Mouse (Mus musculus): ENCODE results near the gene Keap1.
"Not testable (repeated sequence)": the region's sequence is repeated elsewhere in the genome, so short reads cannot be mapped to it uniquely, and the experiment has no call there.

Keap1 gene

GRCm38 (mm10) chr9:21264272-21264999 lies 25.3 kb upstream of the Keap1 start:
- DNase-seq (ENCODE audit: low spot score in 2 of 2): peak; percentile 50 to 57

- no peak for DNase-seq (ENCODE audit: low spot score in 2 of 2)
Observed at GRCm38 (mm10) chr9:21261831-21262230, 22.7 kb upstream of the Keap1 start.

- DNase-seq (ENCODE audit: low spot score in 2 of 2): no peak
Observed at GRCm38 (mm10) chr9:21260491-21261040, 21.4 kb upstream of the Keap1 start.

GRCm38 (mm10) chr9:21256349-21256748 lies 17.2 kb upstream of the Keap1 start:
- not testable (repeated sequence) for DNase-seq (ENCODE audit: low spot score in 2 of 2)

GRCm38 (mm10) chr9:21254690-21255089 lies 15.5 kb upstream of the Keap1 start:
- DNase-seq (ENCODE audit: low spot score in 2 of 2): no peak

DNA sequence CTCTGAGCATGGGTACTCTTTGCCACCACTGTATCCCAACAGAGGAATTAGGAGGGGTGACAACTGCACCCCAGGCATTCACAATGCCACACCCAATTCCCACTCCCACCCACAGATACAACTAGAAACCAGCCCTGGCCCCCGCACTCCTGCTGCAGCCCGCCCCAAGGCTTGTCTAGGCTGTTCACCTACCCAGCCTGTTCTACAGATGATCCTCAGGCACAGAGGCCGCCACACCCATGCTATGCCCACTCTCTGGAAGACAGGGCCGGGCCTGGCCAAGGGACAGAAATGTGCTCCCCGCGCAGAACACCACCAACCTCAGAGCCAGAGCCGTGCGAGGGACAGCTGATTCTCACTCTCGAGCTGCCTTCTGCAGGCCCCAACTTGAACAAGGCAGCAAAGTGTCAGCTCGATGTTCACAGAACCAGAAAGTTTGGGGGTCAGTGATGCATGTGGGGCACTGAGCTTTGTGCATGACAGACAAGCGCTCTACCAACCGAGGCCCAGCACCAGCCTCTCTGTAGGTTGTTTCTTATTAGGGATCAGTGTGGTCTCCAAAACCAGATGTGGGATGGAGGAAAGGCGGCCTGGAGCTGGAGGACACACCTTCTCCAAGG lies 12.1 kb upstream of the Keap1 start:
- DNase-seq (ENCODE audit: low spot score in 2 of 2): no peak

- DNase-seq (ENCODE audit: low spot score in 2 of 2): no peak
Observed at GRCm38 (mm10) chr9:21250509-21250908, 11.3 kb upstream of the Keap1 start.

DNA sequence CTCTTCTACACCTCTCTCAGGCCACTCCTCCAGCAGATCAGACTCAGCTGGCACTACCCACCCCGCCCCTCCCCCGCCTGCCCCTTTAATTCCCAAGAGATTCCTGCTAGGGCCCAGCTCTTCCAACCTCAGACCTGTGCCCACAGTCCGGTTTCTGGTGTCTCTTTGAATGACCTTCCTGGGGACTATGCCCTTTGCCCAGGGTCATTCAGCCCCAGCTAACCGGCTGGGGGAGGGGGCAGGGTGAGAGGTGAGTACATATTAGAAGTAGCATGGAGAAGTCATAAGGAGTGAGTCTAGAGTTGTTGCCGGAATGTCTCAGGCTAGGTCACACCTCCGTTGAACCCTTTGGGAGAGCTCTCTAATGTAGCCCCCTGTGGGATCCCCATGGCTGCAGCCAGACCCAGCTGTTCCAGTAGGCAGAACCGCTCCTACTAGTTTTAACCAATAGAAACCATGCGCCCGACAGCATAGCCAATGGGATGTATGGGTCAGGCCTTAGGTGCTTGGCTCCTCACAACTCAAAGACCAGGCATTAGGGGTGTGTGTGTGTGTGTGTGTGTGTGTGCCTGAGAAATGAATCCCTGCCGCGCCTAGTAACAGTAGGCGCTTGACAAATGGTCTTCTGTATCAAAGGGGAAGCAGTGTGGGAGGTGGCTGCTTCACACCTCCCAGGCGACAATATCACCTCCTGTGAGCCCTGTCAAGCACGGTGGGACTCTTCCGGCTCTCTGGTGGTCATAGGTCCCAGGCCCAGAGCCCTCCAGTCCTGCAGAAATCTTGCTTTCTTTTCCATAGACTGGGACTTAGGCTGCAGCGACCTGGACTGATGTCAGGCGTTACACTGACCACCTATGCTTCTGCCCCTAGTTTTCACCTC lies 10.7 kb upstream of the Keap1 start:
- no peak for DNase-seq (ENCODE audit: low spot score in 2 of 2)

GRCm38 (mm10) chr9:21248326-21248725 lies 9.2 kb upstream of the Keap1 start, which contains the start of gene S1pr5:
S1pr5 (minus strand) TSS chr9:21248443.
- DNase-seq (ENCODE audit: low spot score in 2 of 2): peak; percentile 29 to 52

DNA sequence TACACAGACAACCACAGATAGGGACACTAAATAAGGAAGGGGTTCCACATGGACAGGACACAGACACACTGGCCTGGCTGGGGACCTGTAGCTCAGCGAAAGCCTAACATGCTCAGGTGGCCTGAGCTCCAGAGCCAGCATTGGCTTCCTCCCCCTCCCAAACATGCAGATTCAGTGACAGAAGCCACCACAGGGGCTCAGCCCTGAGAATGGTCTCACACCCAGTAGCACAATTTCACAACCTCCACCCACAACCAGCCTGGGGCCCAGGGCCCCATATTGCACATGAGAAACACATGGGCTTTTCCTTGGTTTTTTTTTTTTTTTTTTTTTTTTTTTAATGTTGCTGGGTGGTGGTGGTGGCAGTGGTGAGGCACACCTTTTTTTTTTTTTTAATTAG lies 7.2 kb upstream of the Keap1 start:
- DNase-seq (ENCODE audit: low spot score in 2 of 2): no peak

DNA sequence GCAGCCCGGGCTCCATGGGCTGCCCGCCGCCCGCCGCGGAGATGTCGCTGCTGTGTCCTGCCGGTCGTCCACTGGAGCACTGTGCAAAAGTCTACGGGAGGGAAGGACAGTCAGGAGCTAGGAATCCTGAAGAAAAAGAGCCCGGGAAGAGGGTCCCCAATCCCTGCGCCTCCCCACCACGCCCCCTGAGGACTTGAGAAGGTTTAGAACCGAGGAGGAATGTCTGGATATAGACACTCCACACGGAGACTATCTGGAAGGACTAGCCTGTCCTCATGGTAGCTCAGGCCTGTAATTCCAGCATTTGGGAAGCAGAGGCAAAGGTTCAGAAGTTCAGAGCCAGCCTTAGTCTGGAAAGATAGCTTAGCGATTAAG lies 5.9 kb upstream of the Keap1 start:
- no peak for DNase-seq (ENCODE audit: low spot score in 2 of 2)

GRCm38 (mm10) chr9:21244428-21245112 lies 5.4 kb upstream of the Keap1 start:
- DNase-seq (ENCODE audit: low spot score in 2 of 2): no peak

- DNase-seq (ENCODE audit: low spot score in 2 of 2): no peak
Observed at GRCm38 (mm10) chr9:21243826-21244427, 4.8 kb upstream of the Keap1 start.

DNA sequence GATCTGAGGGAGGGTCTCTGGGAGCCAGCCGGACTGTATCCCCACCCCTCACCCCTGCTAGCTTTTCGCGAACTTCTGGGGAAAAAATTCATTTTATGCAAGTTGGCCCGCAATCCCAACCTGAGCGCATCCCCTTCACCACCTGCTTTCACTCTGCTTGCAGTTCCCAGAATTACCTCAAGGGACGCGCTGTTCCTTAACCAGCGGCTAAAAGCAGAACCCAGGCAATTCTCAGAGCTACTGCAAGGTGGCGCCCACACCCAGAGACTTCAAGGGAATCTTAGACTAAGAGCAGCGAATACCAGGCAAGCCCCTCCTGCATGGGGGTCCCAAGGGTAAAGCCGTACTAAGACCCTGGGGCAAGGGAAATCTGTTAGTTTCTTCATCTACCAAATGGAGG lies 2.2 kb upstream of the Keap1 start:
- peak; percentile 56 to 77 for DNase-seq (ENCODE audit: low spot score in 2 of 2)

- no peak for DNase-seq (ENCODE audit: low spot score in 2 of 2)
Observed at GRCm38 (mm10) chr9:21239465-21239848, 296 bp upstream of the Keap1 start.

- DNase-seq (ENCODE audit: low spot score in 2 of 2): no peak
Observed at GRCm38 (mm10) chr9:21238004-21238732, 993 bp downstream of the Keap1 start.

GRCm38 (mm10) chr9:21237368-21238003 lies 1.7 kb downstream of the Keap1 start:
- DNase-seq (ENCODE audit: low spot score in 2 of 2): no peak

GRCm38 (mm10) chr9:21236991-21237367 lies 2.2 kb downstream of the Keap1 start:
- no peak for DNase-seq (ENCODE audit: low spot score in 2 of 2)

GRCm38 (mm10) chr9:21235341-21235740 lies 3.8 kb downstream of the Keap1 start:
- DNase-seq (ENCODE audit: low spot score in 2 of 2): no peak

GRCm38 (mm10) chr9:21233805-21234204 lies 5.4 kb downstream of the Keap1 start:
- no peak for DNase-seq (ENCODE audit: low spot score in 2 of 2)
